Mouse (Mus musculus) macrophage (primary cell): ENCODE results near the gene Arnt. TPM values are rescaled to one million over a fixed set of nuclear protein-coding genes. Genes with fewer than 3 reads are reported as not detected.

ENCODE experiments used
- H3K27ac ChIP-seq: fragments of 350-480 bp; formaldehyde crosslinking; 2 replicates; pipeline ENCODE4 v1.9.0; 2021
- H3K36me3 ChIP-seq: fragments of 350-480 bp; formaldehyde crosslinking; 2 replicates; pipeline ENCODE4 v1.9.0; 2021; ENCODE audit errors: inconsistent target
- H3K4me3 ChIP-seq: fragments of 350-480 bp; formaldehyde crosslinking; 2 replicates; pipeline ENCODE4 v1.9.0; 2021; ENCODE audit errors: inconsistent target
- H3K79me2 ChIP-seq: fragments of 350-480 bp; formaldehyde crosslinking; 2 replicates; pipeline ENCODE4 v1.9.0; 2021; ENCODE audit errors: inconsistent target
- WGBS: methylation state at CpG from one replicate; pipeline ENCODE4 v1.1.7; 2026; ENCODE audit warnings: inconsistent platforms; ENCODE audit not compliant: missing documents; 5-methylcytosine and 5-hydroxymethylcytosine counted together
- polyA plus RNA-seq: library from polyadenylated mRNA; stranded (reverse); fragments of 250-400 nt; gene quantifications from 3 replicates; pipeline ENCODE4 v1.2.4, GENCODE M21; 2018; ENCODE audit warnings: inconsistent platforms

Gene Arnt
- polyA plus RNA-seq, 1 experiment from 2014 or later: 36.0 TPM

DNA sequence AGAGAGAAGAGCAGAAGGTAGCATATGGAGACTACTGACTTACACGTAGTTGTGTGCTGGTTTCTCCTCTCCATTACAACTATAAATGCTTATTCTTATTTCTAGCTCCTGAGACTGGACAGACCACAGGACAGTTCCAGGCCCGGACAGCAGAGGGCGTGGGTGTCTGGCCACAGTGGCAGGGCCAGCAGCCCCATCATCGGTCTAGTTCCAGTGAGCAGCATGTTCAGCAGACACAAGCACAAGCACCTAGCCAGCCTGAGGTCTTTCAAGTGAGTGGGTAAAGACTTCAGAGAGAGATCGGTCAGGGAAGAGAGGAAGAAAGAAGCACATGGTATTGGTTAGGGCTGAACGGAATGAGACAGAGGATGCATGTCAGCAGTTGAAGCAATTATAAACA lies 60.2 kb downstream of the Arnt start:
- Histone ChIP-seq H3K27ac (peak overlapping the region; percentile 72), H3K36me3 (peaks cover 30% of the 10 kb centered on the region), H3K79me2 (no peaks in the 10 kb centered on the region), H3K4me3 (no peak overlapping the region)
- WGBS: 59% methylated on average over 6 of the region's 6 CpGs

DNA sequence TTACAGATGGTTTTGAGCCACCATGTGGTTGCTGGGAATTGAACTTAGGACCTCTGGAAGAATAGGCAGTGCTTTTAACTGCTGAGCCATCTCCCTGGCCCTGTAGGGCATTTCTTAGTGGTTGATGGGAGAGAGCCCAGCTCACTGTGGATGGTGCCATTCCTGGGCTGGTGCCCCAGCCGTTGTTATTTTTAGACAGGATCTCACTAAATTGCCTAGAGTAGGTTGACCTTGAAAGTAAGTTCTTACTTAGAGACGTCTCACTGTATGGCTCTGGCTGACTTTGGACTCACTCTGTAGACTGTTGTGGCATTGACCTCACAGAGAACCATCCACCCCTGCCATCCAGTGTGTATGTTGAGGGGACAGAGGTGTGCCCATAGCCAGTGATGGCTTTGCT lies 64.0 kb downstream of the Arnt start:
- H3K27ac ChIP-seq: peak overlapping the region; percentile 88
- 91% methylated on average over 2 of the region's 2 CpGs for WGBS
- H3K79me2 ChIP-seq: no peaks in the 10 kb centered on the region

DNA sequence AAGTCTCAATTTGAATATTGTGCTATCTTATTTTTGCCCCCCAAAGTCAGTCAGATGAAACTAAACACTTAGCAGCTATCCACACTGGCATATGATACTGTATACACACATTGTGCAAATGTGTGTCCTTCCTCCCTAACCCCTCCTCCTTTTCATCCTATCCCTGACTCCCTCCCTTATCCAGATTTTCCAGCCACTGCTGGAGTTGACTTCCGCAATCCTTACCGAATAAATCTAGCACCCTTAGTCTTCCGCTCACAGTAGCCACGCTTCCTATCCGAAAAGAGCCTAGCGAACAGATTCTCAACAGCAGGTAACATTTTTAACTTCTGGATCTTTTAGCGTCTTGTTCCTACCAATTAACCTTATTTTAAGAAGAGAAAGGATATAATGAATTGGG lies 64.8 kb downstream of the Arnt start, which contains the start of gene Ctsk:
Ctsk (plus strand) TSS at position 233 of the 400 bp plus-strand sequence.
- H3K4me3 ChIP-seq: no peak within 1 kb of the TSS
- H3K27ac ChIP-seq: peak within 1 kb of the TSS; percentile 88
- H3K36me3 ChIP-seq: no peaks in the 10 kb centered on the region
- 95% methylated on average over 7 of the region's 7 CpGs for WGBS
- H3K79me2 ChIP-seq: no peaks in the 10 kb centered on the region

More for the DNA sequence above, 64.0 kb downstream of the Arnt start:
- Histone ChIP-seq H3K36me3 (no peaks in the 10 kb centered on the region), H3K4me3 (no peak overlapping the region)

DNA sequence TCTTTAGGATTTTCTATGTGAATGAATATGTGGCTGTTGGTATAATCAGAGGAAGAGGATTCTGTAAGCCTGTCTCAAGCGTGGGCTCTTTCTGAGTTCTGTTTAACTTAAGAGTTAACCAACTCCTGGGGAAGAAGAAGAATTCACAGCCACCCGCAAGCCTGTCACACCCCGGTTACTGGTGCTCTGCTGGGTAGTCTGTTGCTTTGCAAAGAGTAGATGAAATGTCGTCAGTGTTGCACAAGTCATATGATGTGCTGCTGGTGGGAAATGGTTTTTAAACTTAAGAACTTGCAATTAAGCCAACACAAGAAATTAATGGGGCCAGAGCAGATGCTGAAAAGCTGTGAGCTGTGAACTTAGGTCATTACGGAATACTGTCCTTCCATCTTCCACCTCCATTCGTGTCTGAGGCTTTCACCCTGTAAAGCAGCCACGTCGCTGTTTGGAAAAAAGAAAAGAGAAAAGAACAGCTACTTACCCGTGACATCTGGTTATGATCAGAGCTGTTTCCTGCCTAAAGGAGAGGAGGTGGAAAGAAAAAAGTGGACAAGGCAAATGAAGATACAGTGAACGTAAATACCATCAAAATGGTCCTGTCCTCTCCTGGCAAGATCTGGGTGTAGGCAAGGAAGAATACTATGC lies 65.4 kb downstream of the Arnt start:
- Histone ChIP-seq H3K27ac (peak overlapping the region; percentile 88), H3K4me3 (no peak overlapping the region), H3K36me3 (no peaks in the 10 kb centered on the region), H3K79me2 (no peaks in the 10 kb centered on the region)
- 80% methylated on average over 10 of the region's 10 CpGs for WGBS

DNA sequence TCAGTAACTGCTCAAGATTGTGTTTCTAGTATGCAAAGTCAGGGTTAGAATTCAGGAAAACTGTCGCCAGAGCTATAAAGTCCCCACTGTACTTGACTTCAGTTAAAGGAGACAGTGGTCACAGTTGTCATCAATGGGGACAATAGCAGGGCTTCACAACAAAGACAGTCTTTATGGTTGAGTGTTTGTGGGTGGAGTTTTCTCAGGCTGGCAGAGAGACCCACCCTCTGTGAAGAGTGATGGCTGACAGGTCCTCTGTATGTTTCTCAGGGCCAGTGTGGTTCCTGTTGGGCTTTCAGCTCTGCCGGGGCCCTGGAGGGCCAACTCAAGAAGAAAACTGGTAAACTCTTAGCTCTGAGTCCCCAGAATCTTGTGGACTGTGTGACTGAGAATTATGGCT lies 68.1 kb downstream of the Arnt start:
- H3K36me3 ChIP-seq: no peaks in the 10 kb centered on the region
- WGBS: 80% methylated on average over 1 of the region's 2 CpGs
- no peaks in the 10 kb centered on the region for H3K79me2 ChIP-seq
- H3K4me3 ChIP-seq: no peak overlapping the region
- no peak overlapping the region for H3K27ac ChIP-seq

DNA sequence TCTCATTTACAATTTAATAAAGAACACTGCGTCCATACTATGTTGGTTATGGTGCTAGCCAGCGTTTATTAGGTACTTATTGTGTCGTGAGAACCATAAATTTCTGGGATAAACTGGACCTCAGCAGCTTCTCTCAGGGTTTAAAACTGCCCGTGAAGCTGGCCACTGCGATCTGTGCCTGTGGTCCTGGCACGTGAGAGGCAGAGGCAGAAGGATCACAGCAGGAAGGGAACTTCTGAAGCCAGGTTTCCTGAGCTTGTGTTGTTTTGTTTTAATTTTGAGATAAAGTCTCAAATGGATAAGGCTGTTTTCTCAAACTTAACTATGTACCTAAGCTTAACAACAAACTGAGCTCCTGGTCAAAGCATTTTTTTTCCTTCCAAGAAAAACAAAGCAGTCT lies 75.2 kb downstream of the Arnt start:
- Histone ChIP-seq H3K27ac (peak overlapping the region; percentile 84), H3K79me2 (no peaks in the 10 kb centered on the region), H3K36me3 (no peaks in the 10 kb centered on the region), H3K4me3 (no peak overlapping the region)
- WGBS: 42% methylated on average over 6 of the region's 6 CpGs

GRCm38 (mm10) chr3:95511611-95512180 lies 77.5 kb downstream of the Arnt start:
- Histone ChIP-seq H3K4me3 (no peak overlapping the region), H3K79me2 (no peaks in the 10 kb centered on the region), H3K27ac (peak overlapping the region; percentile 84), H3K36me3 (no peaks in the 10 kb centered on the region)
- 7% methylated on average over 9 of the region's 9 CpGs for WGBS

- WGBS: 97% methylated on average over 3 of the region's 3 CpGs
- peaks cover 14% of the 10 kb centered on the region; the same call in 1 of the 2 replicates for H3K79me2 ChIP-seq
- H3K36me3 ChIP-seq: no peaks in the 10 kb centered on the region
- H3K27ac ChIP-seq: peak overlapping the region; percentile 92
- no peak overlapping the region for H3K4me3 ChIP-seq
Observed at GRCm38 (mm10) chr3:95516614-95517041, 82.4 kb downstream of the Arnt start.

DNA sequence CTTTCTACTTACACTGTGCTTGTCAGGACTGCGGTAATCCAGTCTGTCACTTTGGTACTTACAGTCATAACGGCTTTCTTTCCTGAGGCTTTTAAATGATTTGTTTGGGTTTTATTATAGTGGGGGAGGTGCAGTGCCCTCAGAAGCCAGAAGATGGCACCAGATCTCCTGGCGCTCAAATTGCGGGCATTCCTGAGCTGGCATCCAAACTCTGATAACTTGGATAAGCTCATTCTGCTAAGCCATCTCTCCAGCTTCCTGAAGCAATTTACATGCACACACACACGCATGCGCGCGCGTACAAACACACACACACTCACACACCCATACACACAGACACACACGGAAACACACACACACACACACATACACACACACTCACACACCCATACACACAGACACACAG lies 83.3 kb downstream of the Arnt start:
- Histone ChIP-seq H3K79me2 (peaks cover 21% of the 10 kb centered on the region; the same call in 1 of the 2 replicates), H3K27ac (peak overlapping the region; percentile 92), H3K4me3 (no peak overlapping the region), H3K36me3 (no peaks in the 10 kb centered on the region)
- WGBS: 29% methylated on average over 9 of the region's 10 CpGs

GRCm38 (mm10) chr3:95518891-95519290 lies 84.7 kb downstream of the Arnt start:
- no peak overlapping the region for H3K4me3 ChIP-seq
- H3K36me3 ChIP-seq: no peaks in the 10 kb centered on the region
- WGBS: 2% methylated on average over 7 of the region's 7 CpGs
- H3K27ac ChIP-seq: peak overlapping the region; percentile 92
- H3K79me2 ChIP-seq: peaks cover 28% of the 10 kb centered on the region; the same call in 1 of the 2 replicates

DNA sequence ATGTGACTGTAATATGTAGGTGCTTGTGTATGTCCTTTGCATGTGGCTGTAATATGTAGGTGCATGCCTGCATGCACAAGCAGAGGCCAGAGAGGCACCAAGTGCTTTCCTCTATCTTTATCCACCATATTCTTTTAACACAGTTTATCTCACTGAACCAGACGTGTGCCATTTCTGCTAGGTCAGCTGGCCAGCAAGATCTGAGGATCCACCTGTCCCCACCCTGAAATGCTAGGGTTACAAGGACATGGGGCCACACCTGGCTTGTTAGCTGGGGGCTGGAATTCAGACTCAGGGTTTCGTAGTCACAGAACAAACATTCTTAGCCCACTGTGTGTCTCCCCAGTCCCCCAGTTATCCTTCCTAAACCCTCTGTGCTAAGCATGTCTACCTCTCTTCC lies 85.1 kb downstream of the Arnt start:
- Histone ChIP-seq H3K4me3 (no peak overlapping the region), H3K36me3 (no peaks in the 10 kb centered on the region), H3K27ac (peak overlapping the region; percentile 92), H3K79me2 (peaks cover 28% of the 10 kb centered on the region; the same call in 1 of the 2 replicates)
- WGBS: 44% methylated on average over 2 of the region's 2 CpGs

- Histone ChIP-seq H3K79me2 (peaks cover 35% of the 10 kb centered on the region; the same call in 1 of the 2 replicates), H3K27ac (peak overlapping the region; percentile 92), H3K4me3 (no peak overlapping the region), H3K36me3 (no peaks in the 10 kb centered on the region)
- 98% methylated on average over 3 of the region's 3 CpGs for WGBS
Observed at GRCm38 (mm10) chr3:95520100-95520499, 85.9 kb downstream of the Arnt start.

DNA sequence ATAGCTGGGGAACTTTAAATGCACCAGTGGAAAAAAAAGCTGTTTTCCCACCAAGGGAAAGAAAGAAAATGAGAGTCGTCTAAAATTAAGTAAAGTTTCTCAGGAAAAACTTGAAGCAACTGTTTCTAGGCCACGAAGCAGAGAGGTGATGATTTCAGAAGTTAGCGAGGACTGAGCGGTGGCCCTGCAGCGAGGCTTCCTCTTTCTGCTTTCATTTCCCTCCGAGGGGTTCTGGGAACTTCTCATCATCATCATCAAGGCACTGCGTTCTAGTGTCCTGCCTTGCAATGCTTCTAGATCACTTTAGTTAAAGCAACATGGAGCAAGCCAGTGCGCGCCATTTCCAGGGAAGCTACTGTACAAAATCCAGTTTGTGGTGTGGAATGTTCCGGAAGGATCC lies 87.0 kb downstream of the Arnt start:
- Histone ChIP-seq H3K79me2 (peaks cover 46% of the 10 kb centered on the region; the same call in 1 of the 2 replicates), H3K4me3 (no peak overlapping the region), H3K36me3 (no peaks in the 10 kb centered on the region), H3K27ac (peak overlapping the region; percentile 92)
- 9% methylated on average over 10 of the region's 10 CpGs for WGBS

- no peak overlapping the region for H3K4me3 ChIP-seq
- WGBS: 3% methylated on average over 3 of the region's 3 CpGs
- H3K36me3 ChIP-seq: no peaks in the 10 kb centered on the region
- H3K79me2 ChIP-seq: peaks cover 65% of the 10 kb centered on the region
- peak overlapping the region; percentile 79 for H3K27ac ChIP-seq
Observed at GRCm38 (mm10) chr3:95523662-95524061, 89.5 kb downstream of the Arnt start.

- H3K36me3 ChIP-seq: no peaks in the 10 kb centered on the region; the same call in 1 of the 2 replicates
- WGBS: 91% methylated on average over 2 of the region's 2 CpGs
- no peak overlapping the region for H3K4me3 ChIP-seq
- H3K27ac ChIP-seq: no peak overlapping the region
- peaks cover 71% of the 10 kb centered on the region for H3K79me2 ChIP-seq
Observed at GRCm38 (mm10) chr3:95524673-95525072, 90.5 kb downstream of the Arnt start.
